Mouse (Mus musculus) v-Abl transformed pro-B cells (cell line): ENCODE results near the gene Cdk8.

Experiments
- in situ Hi-C, 2 experiments: fragments of 400-800 bp; cut with MboI; formaldehyde crosslinking; loops; one replicate each; pipeline ENCODE4 v1.15.1; 2025; ENCODE audit not compliant: unreplicated experiment in 2 of 2

The Cdk8 gene

DNA sequence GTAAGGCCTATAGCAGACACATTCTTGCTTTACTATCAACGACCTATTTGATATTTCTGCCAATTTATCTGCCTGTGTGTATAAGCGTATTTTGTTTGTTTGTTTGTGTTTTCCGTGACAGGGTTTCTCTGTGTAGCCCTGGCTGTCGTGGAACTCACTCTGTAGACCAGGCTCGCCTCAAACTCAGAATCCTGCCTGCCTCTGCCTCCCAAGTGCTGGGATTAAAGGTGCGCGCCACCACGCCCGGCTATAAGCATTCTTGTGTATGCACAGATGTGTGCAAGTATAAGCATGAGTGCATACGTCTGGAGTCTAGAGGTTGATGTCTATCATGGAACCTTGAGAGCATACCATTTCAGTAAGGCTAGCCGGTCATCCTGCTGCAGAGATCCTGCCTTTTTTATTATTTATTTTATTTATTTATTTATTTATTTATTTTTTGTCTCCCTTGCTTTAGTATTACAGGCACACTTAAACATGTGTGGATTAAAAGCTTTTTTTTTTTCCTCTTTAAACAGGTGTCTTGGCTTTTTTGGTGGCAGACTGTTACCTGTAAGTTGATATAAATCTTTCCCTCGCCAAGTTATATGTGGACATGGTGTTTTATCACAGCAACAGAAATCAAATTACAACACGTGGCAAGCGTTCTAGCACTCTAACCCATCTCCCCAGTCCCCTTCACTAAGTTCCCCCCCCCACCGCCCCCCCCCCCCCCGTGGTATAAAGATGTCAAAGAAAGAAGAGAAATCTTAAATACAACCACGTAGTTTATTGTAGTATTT lies 970 bp upstream of the Cdk8 start:
- in situ Hi-C loops: loop anchor here in 1 of 2 experiments (10.0 kb wide), 2 partner anchors 65 to 1265 kb away; partner anchors contain the start of gene Smurf1

- in situ Hi-C loops: loop anchor here in 1 of 2 experiments (10.0 kb wide), 2 partner anchors 63 to 1267 kb away; partner anchors contain the start of gene Smurf1
Measured at GRCm38 (mm10) chr5:146231655-146231996, 596 bp downstream of the Cdk8 start.

GRCm38 (mm10) chr5:146232056-146232675 lies 1.1 kb downstream of the Cdk8 start:
- in situ Hi-C loops: loop anchor here in 1 of 2 experiments (10.0 kb wide), 2 partner anchors 63 to 1267 kb away; partner anchors contain the start of gene Smurf1

DNA sequence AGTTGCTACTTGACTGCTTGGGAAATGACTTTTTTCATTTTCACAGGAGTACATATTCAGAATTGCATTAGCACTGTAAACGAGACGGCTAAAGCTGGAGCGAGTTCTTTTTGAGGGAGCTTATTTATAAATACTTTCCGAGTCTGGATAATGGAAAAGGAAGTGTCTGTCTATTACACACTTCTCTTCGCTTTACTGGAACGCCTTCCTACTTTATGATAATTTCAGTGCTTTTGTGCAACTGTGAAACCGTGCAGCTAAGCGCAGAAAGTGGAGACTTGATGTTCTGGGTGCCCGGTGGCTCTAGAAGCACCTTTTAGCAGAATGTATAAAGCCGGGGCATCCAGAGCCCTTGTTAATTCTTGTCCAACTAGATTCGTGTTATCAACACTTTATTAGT lies 1.8 kb downstream of the Cdk8 start:
- in situ Hi-C loops: loop anchor here in 1 of 2 experiments (10.0 kb wide), 2 partner anchors 62 to 1268 kb away; partner anchors contain the start of gene Smurf1

- in situ Hi-C loops: loop anchor here in 1 of 2 experiments (10.0 kb wide), 2 partner anchors 60 to 1270 kb away; partner anchors contain the start of gene Smurf1
Measured at GRCm38 (mm10) chr5:146234336-146234735, 3.3 kb downstream of the Cdk8 start.

DNA sequence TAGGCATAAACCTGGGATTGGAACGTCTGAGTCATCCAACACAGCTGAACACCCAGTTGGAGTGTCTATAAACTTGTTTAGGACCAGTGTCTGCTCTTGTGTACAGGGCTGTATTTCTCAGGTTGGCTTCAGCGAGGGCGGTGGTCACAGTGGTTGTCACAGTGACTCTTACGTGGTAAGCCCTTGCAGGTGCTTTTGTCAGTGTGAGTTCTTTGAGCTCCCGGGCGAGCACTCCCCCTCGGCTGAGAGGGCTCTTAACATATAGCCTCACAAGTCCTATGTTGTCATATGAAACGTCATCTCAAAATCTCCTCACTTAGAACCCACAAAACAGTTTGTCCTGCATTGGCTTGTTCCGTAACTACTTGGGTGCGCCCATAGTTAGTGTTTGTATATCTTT lies 7.2 kb downstream of the Cdk8 start:
- in situ Hi-C loops: loop anchor here in 1 of 2 experiments (10.0 kb wide), 2 partner anchors 57 to 1273 kb away; partner anchors contain the start of gene Smurf1

GRCm38 (mm10) chr5:146240771-146241170 lies 9.7 kb downstream of the Cdk8 start:
- in situ Hi-C loops: no loop called here

DNA sequence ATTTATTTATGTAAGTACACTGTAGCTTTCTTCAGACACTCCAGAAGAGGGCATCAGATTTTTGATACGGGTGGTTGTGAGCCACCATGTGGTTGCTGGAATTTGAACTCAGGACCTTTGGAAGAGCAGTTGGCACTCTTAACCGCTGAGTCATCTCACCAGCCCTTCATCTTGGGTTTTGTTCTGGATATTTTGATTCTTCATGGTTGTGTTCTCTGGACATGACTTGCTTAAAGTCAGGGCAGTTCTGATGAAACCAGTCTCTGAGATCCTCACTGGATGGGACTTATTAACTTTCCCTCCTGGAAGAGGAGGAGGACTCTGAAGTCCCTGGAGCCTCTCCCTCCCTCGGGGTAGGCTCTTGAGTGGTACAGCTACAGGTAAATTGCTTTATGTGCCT lies 10.2 kb downstream of the Cdk8 start:
- in situ Hi-C loops: no loop called here

DNA sequence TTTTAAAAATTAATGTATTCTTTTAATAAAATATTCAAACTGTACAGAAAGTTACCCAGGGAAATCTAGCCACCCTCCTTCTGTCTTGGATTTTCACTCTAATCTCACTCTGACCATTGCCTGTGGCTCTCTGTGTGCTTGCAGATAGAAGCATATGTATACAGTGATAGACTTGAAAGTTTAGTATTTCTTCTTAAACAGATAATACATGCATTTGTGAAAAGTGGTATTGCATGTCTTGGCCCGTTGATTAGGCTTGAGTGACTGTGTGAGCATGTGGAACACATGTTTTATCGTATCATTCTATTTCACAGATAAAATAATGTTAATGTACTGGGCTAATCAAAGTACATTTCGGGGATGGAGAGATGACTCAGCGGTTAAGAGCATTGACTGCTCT lies 14.2 kb downstream of the Cdk8 start:
- in situ Hi-C loops: no loop called here

DNA sequence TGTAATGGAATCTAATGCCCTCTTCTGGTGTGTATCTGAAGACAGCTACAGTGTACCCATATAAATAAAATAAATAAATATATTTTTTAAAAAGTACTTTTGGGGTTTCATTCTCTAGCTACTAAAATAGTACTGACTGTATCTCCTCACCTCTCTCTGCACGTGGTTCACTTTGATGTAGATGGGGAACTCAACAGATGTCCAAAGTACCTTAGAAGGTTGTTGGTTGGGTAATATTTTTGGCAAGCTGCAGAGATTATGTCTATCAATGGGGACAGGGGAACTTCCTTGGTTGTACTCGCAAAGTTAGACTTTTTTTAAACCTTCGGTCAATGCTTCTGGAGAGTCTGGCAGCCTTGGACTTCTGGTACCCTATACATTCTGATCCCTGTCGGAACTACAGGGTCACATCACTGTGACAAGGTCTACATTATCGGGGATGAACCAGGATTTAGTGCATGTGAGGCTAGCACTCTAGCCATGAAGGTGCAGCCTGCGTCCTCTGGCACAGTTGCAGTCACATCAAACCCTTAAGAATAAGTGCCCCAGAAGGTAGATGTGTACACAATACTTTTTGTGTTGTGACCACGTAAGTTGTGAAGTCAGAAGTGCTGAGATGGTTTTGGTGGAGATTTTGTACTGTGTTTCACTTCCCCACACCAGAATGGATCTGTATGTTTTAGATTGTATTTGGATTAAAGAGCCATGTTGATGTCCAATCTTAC lies 14.8 kb downstream of the Cdk8 start:
- in situ Hi-C loops: no loop called here

DNA sequence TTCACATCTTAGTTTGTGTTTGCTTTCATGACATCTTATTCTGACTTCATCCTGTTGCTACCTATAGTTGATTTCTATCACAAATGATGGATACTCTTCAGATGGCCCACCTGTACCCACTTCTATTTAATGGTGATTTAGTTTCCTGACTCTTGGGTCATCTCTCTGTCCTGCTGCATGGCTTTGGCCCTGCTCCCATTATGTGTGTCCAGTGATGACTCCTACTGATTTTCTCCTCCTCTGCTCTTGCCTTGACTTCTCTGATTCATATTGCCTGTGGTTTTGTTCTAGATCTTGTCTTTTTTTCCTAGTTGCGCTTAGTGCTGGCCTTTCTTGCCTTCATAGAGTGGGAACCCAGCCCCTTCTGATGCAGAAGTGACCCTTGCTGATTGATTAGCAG lies 15.4 kb downstream of the Cdk8 start:
- in situ Hi-C loops: no loop called here

GRCm38 (mm10) chr5:146247709-146248108 lies 16.7 kb downstream of the Cdk8 start:
- in situ Hi-C loops: no loop called here

GRCm38 (mm10) chr5:146248746-146249145 lies 17.7 kb downstream of the Cdk8 start:
- in situ Hi-C loops: no loop called here

DNA sequence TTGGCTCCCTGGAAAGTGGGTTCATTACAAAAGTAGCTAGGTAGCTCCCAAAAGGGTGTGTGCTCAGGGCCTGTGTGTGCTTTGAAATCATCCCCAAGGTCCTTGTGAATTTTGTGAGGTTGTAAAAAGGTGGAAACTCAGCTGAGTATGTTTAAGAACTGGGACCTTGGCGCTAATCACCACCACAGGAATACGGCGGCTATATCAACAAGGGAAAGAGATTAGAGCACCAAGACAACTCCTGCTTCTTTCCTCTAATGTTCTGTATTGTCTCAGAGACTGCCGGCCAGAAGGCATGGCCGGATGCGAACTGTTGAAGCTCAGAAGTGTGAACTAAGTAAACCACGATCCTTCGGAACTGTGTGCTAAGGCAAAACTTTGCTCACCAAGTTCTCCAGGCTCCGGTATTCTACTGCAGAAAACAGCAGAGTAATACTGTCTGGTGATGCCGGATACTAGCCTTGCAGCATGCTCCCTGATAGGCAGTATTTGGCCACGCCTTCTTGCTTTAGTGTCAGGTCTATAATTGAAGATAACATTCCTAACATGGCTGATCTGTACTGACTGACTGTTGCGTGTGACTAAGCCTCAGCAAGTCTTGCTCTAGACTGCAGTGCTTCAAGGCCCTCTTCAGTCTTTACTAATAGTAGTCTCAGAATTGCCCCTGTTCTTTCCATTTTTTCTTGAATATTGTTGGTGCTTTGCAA lies 19.5 kb downstream of the Cdk8 start:
- in situ Hi-C loops: no loop called here

DNA sequence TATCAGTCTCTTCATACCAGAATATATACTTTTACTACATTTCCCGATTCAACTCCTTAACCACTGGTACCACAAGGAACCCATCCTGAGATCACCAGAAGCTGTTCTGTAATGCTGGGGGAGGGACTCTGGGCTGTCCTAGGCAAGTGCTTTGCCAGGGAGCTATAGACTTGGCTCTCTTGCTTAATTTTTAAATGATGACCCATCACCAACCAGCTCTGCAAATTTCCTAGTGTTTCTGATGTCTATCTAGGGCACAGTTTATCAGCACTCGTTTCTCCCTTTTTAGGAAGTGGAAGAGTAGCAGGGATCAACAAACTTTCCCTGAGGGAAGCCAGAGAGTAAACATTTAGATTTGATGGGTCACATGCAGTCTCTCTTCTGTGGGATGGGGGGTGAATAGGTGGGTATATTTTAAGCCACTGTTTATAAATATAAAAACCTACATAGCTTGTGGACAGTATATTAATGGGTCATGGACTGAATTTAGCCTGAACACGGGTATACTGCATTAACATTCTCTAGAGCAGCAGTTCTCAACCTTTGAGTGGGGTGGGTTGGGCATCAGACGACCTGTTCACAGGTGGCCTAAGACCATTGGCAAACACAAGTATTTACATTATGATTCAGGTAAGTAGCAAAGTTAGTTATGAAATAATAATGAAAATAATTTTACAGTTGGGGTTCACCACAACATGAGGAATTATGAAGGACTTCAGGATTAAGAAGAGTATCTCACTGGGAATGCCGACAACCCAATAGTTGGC lies 20.8 kb downstream of the Cdk8 start:
- in situ Hi-C loops: no loop called here

DNA sequence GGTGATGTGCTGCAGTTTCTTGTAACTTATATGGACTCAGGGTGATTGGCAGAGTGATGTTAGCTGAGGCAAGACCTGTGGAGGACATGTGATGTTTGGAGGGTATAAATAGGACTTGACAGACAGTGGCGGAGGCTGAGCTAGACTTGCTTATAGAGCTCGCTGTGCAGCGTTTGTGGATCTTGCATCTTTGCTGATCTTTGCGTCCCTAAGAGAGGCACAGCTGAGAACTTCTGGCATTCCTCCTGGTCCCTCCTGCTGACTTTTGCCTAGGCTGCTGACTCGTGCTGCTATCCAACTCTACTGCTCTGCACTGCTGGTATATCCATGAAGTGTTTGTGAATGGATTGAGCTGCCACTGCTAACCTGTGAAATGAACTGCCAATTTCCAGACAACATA lies 22.6 kb downstream of the Cdk8 start:
- in situ Hi-C loops: no loop called here

GRCm38 (mm10) chr5:146260003-146260402 lies 29.0 kb downstream of the Cdk8 start:
- in situ Hi-C loops: no loop called here

- in situ Hi-C loops: no loop called here
Measured at GRCm38 (mm10) chr5:146265934-146266591, 35.0 kb downstream of the Cdk8 start.

DNA sequence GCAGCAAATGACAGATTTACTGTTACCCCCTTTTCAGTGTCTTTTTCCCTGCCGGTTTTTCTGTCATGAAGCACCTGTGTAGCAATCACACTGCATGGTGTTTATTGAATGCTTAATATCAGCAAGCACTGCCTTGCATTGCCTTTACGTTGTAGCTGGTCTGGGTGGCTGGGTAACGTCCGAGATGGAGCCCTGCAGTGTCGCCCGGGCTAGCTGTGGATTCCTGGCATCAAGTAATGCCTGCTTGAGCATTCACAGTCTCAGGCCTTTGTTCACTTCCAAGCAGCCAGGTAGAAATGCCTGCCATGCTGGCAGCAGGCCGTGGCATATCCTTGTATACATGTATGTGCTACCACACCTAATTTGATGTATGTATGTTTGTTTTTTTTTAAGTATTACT lies 36.7 kb downstream of the Cdk8 start:
- in situ Hi-C loops: no loop called here
